Mouse (Mus musculus): ENCODE measurements around the gene Med25. TPM values are rescaled to one million over a fixed set of nuclear protein-coding genes. Genes with fewer than 3 reads are reported as not detected.

Gene Med25
- polyA plus RNA-seq, 1 experiment from 2014 or later, result 97.3 TPM

DNA sequence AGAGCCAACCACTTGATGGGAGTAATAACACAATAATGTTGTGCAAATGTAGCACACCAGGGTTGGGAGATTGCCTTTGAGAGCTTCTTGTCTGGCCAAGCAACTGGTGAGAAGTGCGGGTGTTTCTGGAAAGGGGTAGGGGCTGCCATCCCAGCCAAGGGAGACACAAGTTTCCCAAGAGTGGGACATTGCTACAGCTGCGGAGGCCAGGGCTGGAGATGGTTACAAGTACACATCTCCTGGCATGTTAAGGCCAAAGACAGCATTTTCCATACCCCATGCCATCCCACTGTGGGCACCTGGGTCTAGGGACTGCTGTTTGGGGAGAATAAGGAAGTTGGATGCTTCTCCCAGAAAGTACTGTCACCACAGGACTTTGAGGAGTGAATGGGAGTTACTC, 39.4 kb downstream of the Med25 start:
- H3K9me3 ChIP-seq (ENCODE audit: control insufficient read depth, low read length), result no peaks in the 10 kb centered on the region
- H3K9ac ChIP-seq (ENCODE audit: low read length), result no peak overlapping the region; the same call in 1 of the 2 replicates
- H3K36me3 ChIP-seq (ENCODE audit: control insufficient read depth, insufficient read depth, low read length), result peaks cover 5% of the 10 kb centered on the region; the same call in 1 of the 2 replicates
- H3K27me3 ChIP-seq (ENCODE audit: control insufficient read depth, insufficient read depth, low read depth, low read length), result no peaks in the 10 kb centered on the region
- no peak for ATAC-seq (ENCODE audit: low read depth)
- H3K4me3 ChIP-seq (ENCODE audit: low read length), result no peak overlapping the region
- H3K4me1 ChIP-seq (replicated peaks; ENCODE audit: control insufficient read depth, insufficient read depth, low read length), result peaks cover 38% of the 10 kb centered on the region
- H3K27ac ChIP-seq (ENCODE audit: low read length), result no peak overlapping the region
- WGBS, result 85% methylated on average over 2 of the region's 2 CpGs
- no peak overlapping the region for H3K4me2 ChIP-seq (ENCODE audit: low read depth, low read length)

DNA sequence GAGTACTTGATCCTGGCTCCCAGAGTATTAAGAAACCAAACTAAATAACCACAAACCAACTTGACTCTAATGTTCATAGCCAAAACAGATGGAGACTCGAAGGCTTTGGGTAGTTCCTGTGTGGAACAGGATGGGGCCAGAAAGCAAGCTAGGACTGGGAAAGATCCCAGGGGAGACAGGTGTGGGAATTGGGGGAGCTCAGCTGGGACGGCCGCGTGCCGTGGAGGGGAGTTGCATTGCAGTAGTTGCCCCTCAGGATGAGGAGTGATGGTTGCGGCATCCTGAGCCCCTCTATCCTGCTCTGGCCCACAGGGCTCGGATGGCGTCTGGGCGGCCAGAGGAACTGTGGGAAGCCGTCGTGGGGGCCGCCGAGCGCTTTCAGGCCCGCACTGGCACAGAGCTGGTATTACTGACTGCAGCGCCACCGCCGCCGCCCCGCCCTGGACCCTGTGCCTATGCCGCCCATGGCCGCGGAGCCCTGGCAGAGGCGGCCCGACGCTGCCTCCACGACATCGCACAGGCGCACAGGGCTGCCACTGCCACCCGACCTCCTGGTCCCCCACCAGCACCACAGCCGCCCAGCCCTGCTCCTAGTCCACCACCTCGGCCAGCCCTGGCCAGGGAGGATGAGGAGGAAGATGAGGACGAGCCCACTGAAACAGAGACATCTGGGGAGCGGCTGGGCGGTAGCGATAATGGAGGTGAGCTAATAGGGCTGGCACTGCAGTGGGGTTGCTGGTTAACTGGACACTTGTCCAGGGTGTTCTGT, 40.1 kb downstream of the Med25 start:
- ATAC-seq (ENCODE audit: low read depth), result no peak
- Histone ChIP-seq H3K9ac (ENCODE audit: low read length) (no peak overlapping the region), H3K36me3 (ENCODE audit: control insufficient read depth, insufficient read depth, low read length) (peaks cover 5% of the 10 kb centered on the region; the same call in 1 of the 2 replicates), H3K27me3 (ENCODE audit: control insufficient read depth, insufficient read depth, low read depth, low read length) (no peaks in the 10 kb centered on the region), H3K4me2 (ENCODE audit: low read depth, low read length) (no peak overlapping the region), H3K4me1 (replicated peaks; ENCODE audit: control insufficient read depth, insufficient read depth, low read length) (peaks cover 40% of the 10 kb centered on the region), H3K27ac (ENCODE audit: low read length) (no peak overlapping the region), H3K4me3 (ENCODE audit: low read length) (no peak overlapping the region), H3K9me3 (ENCODE audit: control insufficient read depth, low read length) (no peaks in the 10 kb centered on the region)
- 89% methylated on average over 30 of the region's 36 CpGs for WGBS

DNA sequence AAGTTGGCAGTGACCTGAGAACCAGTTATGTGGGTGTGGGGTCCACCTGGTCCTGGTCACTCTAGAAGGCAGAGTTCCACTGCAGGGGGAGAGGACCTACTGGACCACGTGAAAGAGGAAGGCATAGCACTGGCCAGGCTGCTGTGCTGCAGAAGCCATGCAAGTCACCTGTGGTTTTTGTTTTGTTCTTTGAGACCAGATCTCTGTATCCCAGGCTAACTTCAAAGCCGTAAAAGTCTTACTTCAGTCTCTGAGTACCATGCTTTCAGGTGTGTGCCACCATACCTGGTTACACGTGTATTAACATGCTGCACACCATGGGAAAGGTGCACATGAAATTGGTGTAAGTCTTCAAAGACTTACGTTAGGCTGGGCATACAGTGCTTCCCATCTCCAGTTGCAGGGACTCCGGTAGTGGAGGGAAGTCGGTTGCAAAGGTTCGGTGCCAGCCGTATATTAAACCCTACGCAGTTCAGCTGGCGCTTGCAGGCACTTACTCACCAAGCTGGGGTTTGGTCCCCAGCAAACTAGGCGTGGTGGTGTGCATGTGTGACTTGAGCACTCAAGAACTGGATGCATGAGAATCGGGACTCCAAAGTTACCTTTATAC, 40.8 kb downstream of the Med25 start:
- Histone ChIP-seq H3K4me3 (ENCODE audit: low read length) (no peak overlapping the region), H3K36me3 (ENCODE audit: control insufficient read depth, insufficient read depth, low read length) (peaks cover 5% of the 10 kb centered on the region), H3K4me2 (ENCODE audit: low read depth, low read length) (no peak overlapping the region), H3K9me3 (ENCODE audit: control insufficient read depth, low read length) (no peaks in the 10 kb centered on the region), H3K4me1 (replicated peaks; ENCODE audit: control insufficient read depth, insufficient read depth, low read length) (peaks cover 41% of the 10 kb centered on the region), H3K27ac (ENCODE audit: low read length) (no peak overlapping the region), H3K9ac (ENCODE audit: low read length) (no peak overlapping the region), H3K27me3 (ENCODE audit: control insufficient read depth, insufficient read depth, low read depth, low read length) (no peaks in the 10 kb centered on the region)
- no peak for ATAC-seq (ENCODE audit: low read depth)
- WGBS, result 88% methylated on average over 12 of the region's 12 CpGs

DNA sequence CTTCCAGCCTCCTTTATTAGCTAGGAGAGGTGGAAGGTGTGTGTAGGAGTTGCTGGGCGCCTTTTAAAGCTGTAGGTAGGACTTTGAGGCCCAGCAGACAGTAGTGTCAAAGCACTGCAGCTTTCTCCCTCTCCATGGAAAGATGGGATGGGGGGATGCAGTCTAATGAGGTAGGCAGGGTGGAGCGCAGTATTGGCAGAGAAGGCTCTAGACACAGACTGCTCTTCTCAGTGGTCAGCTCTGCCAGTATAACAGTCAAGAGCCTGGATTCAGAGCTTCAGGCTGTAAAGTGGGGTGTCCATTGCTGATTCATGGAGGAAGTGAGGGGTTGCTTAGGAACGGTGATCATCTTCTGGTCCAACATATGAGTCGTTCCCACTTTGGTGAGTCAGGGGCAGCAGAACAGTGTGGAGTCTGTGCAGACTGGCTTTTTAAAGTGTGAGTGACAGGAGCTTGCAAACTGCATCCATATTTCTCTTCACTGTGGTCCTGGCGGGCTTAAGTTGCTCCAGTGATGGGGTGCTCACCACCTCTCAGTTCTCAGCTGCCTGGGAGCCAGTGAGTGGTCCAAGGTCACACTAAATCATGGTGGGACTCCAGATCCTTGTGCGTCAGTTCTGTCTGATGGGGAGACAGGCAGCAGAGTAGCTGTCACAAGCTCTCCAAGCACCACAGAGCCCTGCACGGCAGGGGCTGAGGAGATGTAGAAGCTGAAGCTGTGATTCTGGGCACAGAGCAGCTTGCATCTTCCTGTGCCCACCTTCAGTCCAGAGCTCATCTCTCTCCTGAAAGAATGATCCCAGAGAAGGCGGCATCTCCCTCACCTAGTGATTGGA, 41.5 kb downstream of the Med25 start:
- H3K4me2 ChIP-seq (ENCODE audit: low read depth, low read length), result peak overlapping the region; percentile 69
- H3K36me3 ChIP-seq (ENCODE audit: control insufficient read depth, insufficient read depth, low read length), result peaks cover 11% of the 10 kb centered on the region
- ATAC-seq (ENCODE audit: low read depth), result no peak
- peak overlapping the region; percentile 96 for H3K9ac ChIP-seq (ENCODE audit: low read length)
- H3K27ac ChIP-seq (ENCODE audit: low read length), result peak overlapping the region; percentile 99
- 71% methylated on average over 8 of the region's 8 CpGs for WGBS
- peak overlapping the region; percentile 86 for H3K4me3 ChIP-seq (ENCODE audit: low read length)
- peaks cover 35% of the 10 kb centered on the region for H3K4me1 ChIP-seq (replicated peaks; ENCODE audit: control insufficient read depth, insufficient read depth, low read length)
- H3K9me3 ChIP-seq (ENCODE audit: control insufficient read depth, low read length), result no peaks in the 10 kb centered on the region
- no peaks in the 10 kb centered on the region for H3K27me3 ChIP-seq (ENCODE audit: control insufficient read depth, insufficient read depth, low read depth, low read length)

DNA sequence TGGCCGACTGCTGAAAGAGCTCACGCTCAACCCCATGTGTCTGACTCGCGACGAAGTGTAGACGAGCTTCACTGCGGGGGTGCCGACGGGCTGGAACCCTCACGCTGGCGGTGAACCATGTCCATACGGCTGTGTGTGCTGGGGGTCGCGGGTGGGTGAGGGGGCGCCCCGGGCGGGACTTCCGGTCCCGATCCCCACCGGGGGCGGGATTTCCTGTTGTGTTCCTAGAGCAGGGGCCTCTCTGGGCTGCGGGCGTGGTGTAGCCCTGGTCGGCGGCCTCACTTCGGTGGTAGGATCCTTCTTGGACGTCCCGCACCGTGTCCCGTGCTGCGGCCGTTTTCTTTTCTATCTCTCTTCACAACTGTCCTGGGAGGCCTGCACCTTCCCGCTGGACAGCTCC, 42.4 kb downstream of the Med25 start:
- peak overlapping the region; percentile 96 for H3K9ac ChIP-seq (ENCODE audit: low read length)
- no peaks in the 10 kb centered on the region for H3K27me3 ChIP-seq (ENCODE audit: control insufficient read depth, insufficient read depth, low read depth, low read length)
- peak overlapping the region; percentile 99 for H3K27ac ChIP-seq (ENCODE audit: low read length)
- H3K4me1 ChIP-seq (replicated peaks; ENCODE audit: control insufficient read depth, insufficient read depth, low read length), result peaks cover 32% of the 10 kb centered on the region
- peaks cover 18% of the 10 kb centered on the region for H3K36me3 ChIP-seq (ENCODE audit: control insufficient read depth, insufficient read depth, low read length)
- H3K4me3 ChIP-seq (ENCODE audit: low read length), result peak overlapping the region; percentile 86
- H3K9me3 ChIP-seq (ENCODE audit: control insufficient read depth, low read length), result no peaks in the 10 kb centered on the region
- peak; percentile 37 for ATAC-seq (ENCODE audit: low read depth)
- peak overlapping the region; percentile 69 for H3K4me2 ChIP-seq (ENCODE audit: low read depth, low read length)
- 2% methylated on average over 31 of the region's 33 CpGs for WGBS

DNA sequence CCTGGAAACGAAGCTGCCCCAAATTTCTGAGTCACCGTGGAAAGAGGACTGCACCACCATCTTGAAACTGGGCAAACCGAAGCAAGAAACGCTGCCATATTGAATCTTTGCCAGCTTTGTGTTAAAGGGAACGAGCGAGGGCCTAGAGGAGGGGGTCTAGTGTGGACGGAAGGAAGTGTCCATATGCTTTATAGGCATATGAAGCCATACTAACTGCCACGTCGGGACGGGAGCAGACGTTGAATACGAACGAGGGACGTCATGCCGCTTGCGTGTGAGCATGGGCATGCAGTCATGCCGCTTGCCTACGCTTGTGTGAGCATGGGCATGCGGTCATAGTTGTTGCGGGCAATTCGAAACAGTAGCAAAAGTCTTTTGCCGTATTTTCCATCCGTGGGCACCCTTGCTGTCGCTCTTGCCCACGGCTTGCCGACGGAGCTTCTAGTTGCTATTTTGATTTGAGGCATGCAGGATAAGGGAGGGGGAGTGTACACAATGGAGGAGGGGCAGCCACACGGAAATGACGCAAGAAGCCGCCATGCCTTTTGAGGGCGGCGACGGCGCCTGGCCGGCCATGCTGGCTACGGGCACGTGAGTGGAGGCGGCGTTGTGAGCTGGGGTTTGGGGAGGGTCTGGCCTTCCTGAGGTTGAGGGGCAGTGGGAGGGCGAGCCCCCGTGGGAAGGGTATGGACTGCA, 42.9 kb downstream of the Med25 start:
- H3K27ac ChIP-seq (ENCODE audit: low read length), result peak overlapping the region; percentile 99
- ATAC-seq (ENCODE audit: low read depth), result peak; percentile 72
- H3K4me2 ChIP-seq (ENCODE audit: low read depth, low read length), result peak overlapping the region; percentile 69
- 0% methylated on average over 41 of the region's 41 CpGs for WGBS
- peaks cover 24% of the 10 kb centered on the region for H3K36me3 ChIP-seq (ENCODE audit: control insufficient read depth, insufficient read depth, low read length)
- H3K27me3 ChIP-seq (ENCODE audit: control insufficient read depth, insufficient read depth, low read depth, low read length), result no peaks in the 10 kb centered on the region
- peak overlapping the region; percentile 86 for H3K4me3 ChIP-seq (ENCODE audit: low read length)
- peak overlapping the region; percentile 96 for H3K9ac ChIP-seq (ENCODE audit: low read length)
- H3K9me3 ChIP-seq (ENCODE audit: control insufficient read depth, low read length), result no peaks in the 10 kb centered on the region
- H3K4me1 ChIP-seq (replicated peaks; ENCODE audit: control insufficient read depth, insufficient read depth, low read length), result peaks cover 27% of the 10 kb centered on the region

DNA sequence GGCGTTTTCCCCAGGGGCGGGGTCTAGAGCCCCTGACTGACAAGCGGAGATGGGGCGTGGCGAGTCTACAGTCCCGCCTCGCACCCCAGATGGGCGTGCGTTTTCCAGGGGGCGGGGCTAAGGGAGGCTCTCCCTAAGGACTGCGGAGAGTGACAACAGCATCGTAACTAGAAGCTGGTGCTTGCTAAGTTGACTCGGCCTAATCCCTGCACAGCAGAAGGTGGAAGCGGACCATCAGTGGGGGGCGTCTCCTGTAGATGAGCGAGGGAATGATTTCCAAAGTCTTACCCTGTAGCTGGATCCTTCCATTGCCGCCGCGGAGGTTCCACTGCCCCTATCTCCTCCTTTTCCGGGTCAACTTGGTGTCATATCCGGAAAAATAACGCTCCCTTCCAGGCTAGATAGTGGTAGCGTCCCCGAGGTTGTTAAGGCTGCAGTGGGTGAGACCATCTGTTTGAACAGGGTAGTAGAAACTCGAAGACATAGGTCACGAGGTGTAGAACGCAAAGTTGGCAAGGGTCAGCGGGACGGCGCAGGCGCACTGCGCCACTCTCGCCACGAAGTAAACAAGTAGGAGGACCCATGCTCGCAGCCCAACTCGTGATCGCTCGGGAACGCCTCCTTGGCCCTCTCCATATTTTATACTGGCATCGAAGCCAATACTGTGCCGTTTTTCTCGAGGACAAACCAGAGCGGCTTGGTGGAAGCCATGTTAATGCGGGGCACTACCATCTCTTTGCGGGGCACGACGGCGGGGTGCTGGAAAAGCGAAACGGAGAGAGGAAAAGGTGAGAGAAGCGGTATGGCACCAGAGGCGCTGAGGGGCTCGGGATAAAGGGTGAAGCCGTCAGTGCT, 43.7 kb downstream of the Med25 start, which contains the start of the genes Akt1s1 and Tbc1d17:
Akt1s1 (plus strand) TSS at position 431 of the 855 bp plus-strand sequence.
Tbc1d17 (minus strand) TSS at position 519 of the 855 bp plus-strand sequence.
- WGBS, result under 1% methylated on average over 54 of the region's 54 CpGs
- peak; percentile 85 for ATAC-seq (ENCODE audit: low read depth)
- Histone ChIP-seq H3K4me1 (replicated peaks; ENCODE audit: control insufficient read depth, insufficient read depth, low read length) (peaks cover 25% of the 10 kb centered on the region), H3K27me3 (ENCODE audit: control insufficient read depth, insufficient read depth, low read depth, low read length) (no peaks in the 10 kb centered on the region), H3K4me2 (ENCODE audit: low read depth, low read length) (peak within 1 kb of the TSS; percentile 82), H3K9me3 (ENCODE audit: control insufficient read depth, low read length) (no peaks in the 10 kb centered on the region), H3K36me3 (ENCODE audit: control insufficient read depth, insufficient read depth, low read length) (peaks cover 32% of the 10 kb centered on the region), H3K4me3 (ENCODE audit: low read length) (peak within 1 kb of the TSS; percentile 86), H3K27ac (ENCODE audit: low read length) (peak within 1 kb of the TSS; percentile 99), H3K9ac (ENCODE audit: low read length) (peak within 1 kb of the TSS; percentile 96)

DNA sequence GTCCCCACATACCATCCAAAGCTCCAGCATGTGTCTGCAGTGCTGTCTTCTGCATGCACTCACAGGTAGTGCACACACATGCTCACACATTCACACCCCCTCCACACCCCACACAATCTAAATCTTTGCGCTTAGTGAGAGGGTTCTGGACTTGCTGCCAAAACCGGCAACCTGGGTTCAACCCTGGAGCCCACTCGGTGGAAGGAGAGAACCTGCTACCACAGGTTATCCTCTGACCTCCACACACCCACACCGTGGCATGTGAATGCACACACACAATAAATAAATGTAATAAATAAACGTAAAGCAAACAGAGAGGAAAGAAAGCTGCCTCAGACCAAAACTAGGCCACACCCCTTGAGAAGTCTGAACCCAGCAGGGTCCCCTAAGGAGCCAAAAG, 44.7 kb downstream of the Med25 start:
- H3K4me2 ChIP-seq (ENCODE audit: low read depth, low read length), result peak overlapping the region; percentile 82
- ATAC-seq (ENCODE audit: low read depth), result no peak
- H3K27ac ChIP-seq (ENCODE audit: low read length), result peak overlapping the region; percentile 99; the same call in 1 of the 2 replicates
- H3K27me3 ChIP-seq (ENCODE audit: control insufficient read depth, insufficient read depth, low read depth, low read length), result no peaks in the 10 kb centered on the region
- peaks cover 17% of the 10 kb centered on the region for H3K4me1 ChIP-seq (replicated peaks; ENCODE audit: control insufficient read depth, insufficient read depth, low read length)
- WGBS, result 68% methylated on average over 5 of the region's 5 CpGs
- no peaks in the 10 kb centered on the region for H3K9me3 ChIP-seq (ENCODE audit: control insufficient read depth, low read length)
- peaks cover 36% of the 10 kb centered on the region for H3K36me3 ChIP-seq (ENCODE audit: control insufficient read depth, insufficient read depth, low read length)
- H3K4me3 ChIP-seq (ENCODE audit: low read length), result peak overlapping the region; percentile 86
- peak overlapping the region; percentile 96 for H3K9ac ChIP-seq (ENCODE audit: low read length)
